Mouse (Mus musculus) neural tube, embryonic 13.5 days (tissue): Measurements from ENCODE around the gene Gm20388. TPM values are rescaled to one million over a fixed set of nuclear protein-coding genes. Genes with fewer than 3 reads are reported as not detected.

ENCODE experiments used
- ATAC-seq: fragments of 200-750 bp; cut with Nextera tagmentation; 2 replicates; pipeline ENCODE4 v1.8.0; 2017; ENCODE audit warnings: low read depth, mild to moderate bottlenecking, moderate TSS enrichment, moderate library complexity
- H3K27ac ChIP-seq: fragments of 300-500 bp; sonication (generic); replicated peaks from 2 replicates; pipeline ENCODE4 v1.5.1; 2015; ENCODE audit warnings: moderate library complexity, mild to moderate bottlenecking, inconsistent platforms
- H3K27me3 ChIP-seq: fragments of 300-500 bp; sonication (generic); 2 replicates; pipeline ENCODE4 v1.6.1; 2015; ENCODE audit warnings: mild to moderate bottlenecking, inconsistent platforms
- H3K36me3 ChIP-seq: fragments of 300-500 bp; sonication (generic); 2 replicates; pipeline ENCODE4 v1.6.1; 2015; ENCODE audit warnings: mild to moderate bottlenecking, inconsistent platforms
- H3K4me1 ChIP-seq: fragments of 300-500 bp; sonication (generic); replicated peaks from 2 replicates; pipeline ENCODE4 v1.6.1; 2015; ENCODE audit warnings: inconsistent platforms
- H3K4me2 ChIP-seq: fragments of 300-500 bp; sonication (generic); 2 replicates; pipeline ENCODE4 v1.6.1; 2015; ENCODE audit warnings: inconsistent platforms, mild to moderate bottlenecking, moderate library complexity
- H3K4me3 ChIP-seq: fragments of 300-500 bp; sonication (generic); 2 replicates; pipeline ENCODE4 v1.5.1; 2015; ENCODE audit warnings: mild to moderate bottlenecking, inconsistent platforms
- H3K9ac ChIP-seq: fragments of 300-500 bp; sonication (generic); 2 replicates; pipeline ENCODE4 v1.6.1; 2015; ENCODE audit warnings: moderate library complexity, mild to moderate bottlenecking, inconsistent platforms
- H3K9me3 ChIP-seq: fragments of 300-500 bp; sonication (generic); 2 replicates; pipeline ENCODE4 v1.6.1; 2016; ENCODE audit warnings: inconsistent platforms
- WGBS: fragments of 180-500 bp; shearing (Covaris S2); methylation state at CpG from one replicate; pipeline ENCODE4 v1.1.7; 2015; 5-methylcytosine and 5-hydroxymethylcytosine counted together
- polyA plus RNA-seq: library from polyadenylated mRNA; unstranded; fragments of >200 nt; fragmentation: Nextera tagmentation; extraction: Ambion mirVana; gene quantifications from 2 replicates; pipeline ENCODE4 v1.2.1, GENCODE M21; 2015

The Gm20388 gene
- polyA plus RNA-seq, 1 experiment from 2014 or later, result 0.27 TPM

- peaks cover 4% of the 10 kb centered on the region for H3K27me3 ChIP-seq
- no peak for ATAC-seq
- WGBS, result 75% methylated on average over 18 of the region's 18 CpGs
Measured at GRCm38 (mm10) chr8:121227756-121228155, 1317.1 kb downstream of the Gm20388 start.

DNA sequence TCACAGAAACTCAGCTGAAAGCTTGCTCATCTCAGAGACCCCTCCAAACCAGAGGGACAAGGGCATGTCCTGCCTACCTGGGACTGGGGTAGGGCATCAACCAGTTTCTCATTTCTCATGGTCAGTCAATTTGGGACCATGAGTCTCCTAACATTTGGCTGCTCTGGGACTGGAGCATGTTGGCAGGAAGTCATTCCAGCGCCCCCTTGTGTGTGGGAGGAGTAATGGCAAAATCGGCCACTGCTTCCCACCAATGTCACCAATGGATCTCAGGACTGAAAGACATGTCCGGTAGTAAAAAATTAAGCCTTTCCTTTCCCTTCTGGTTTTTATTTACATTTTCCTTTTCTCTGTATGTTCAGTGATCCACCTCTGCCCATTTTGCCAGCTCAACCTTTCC, 1318.3 kb downstream of the Gm20388 start:
- no peaks in the 10 kb centered on the region for H3K27me3 ChIP-seq

More at GRCm38 (mm10) chr8:121227756-121228155, 1317.1 kb downstream of the Gm20388 start:
- Histone ChIP-seq H3K4me2 (no peak overlapping the region), H3K4me1 (0 out of 2 replicates have a peak, but pooled peaks cover 7% of the 10 kb centered on the region), H3K9me3 (no peaks in the 10 kb centered on the region), H3K9ac (no peak overlapping the region), H3K27ac (no peak overlapping the region), H3K36me3 (no peaks in the 10 kb centered on the region), H3K4me3 (no peak overlapping the region)

DNA sequence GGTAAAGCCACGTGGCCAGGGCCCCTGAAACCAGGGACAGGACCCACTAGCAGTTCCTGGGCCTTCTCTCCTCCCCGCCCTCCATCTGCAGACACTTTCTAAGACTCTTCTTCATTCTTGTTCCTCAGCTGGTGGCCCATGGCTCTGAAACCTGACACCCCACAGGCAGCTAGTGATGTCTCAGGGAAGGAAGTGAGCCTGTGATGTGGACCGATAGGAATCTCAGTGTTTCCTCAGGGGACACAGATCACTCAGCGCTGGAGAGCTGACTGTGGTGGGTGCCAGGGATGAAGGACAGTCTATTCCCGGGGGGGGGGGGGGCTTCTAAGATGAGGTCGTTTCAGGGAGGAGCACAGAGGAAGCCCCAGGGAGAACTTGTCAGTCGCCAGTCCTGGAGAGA, 1318.9 kb downstream of the Gm20388 start:
- H3K9me3 ChIP-seq, result no peaks in the 10 kb centered on the region
- H3K27ac ChIP-seq, result no peak overlapping the region
- WGBS, result 42% methylated on average over 7 of the region's 7 CpGs
- no peak for ATAC-seq
- H3K9ac ChIP-seq, result no peak overlapping the region
- no peak overlapping the region for H3K4me2 ChIP-seq
- no peak overlapping the region for H3K4me3 ChIP-seq
- H3K27me3 ChIP-seq, result no peaks in the 10 kb centered on the region
- 0 out of 2 replicates have a peak, but pooled peaks cover 7% of the 10 kb centered on the region for H3K4me1 ChIP-seq
- no peaks in the 10 kb centered on the region for H3K36me3 ChIP-seq

More for the DNA sequence above, 1318.3 kb downstream of the Gm20388 start:
- H3K27ac ChIP-seq, result no peak overlapping the region
- no peaks in the 10 kb centered on the region for H3K9me3 ChIP-seq
- no peak for ATAC-seq
- 63% methylated on average over 3 of the region's 3 CpGs for WGBS
- H3K4me1 ChIP-seq, result 0 out of 2 replicates have a peak, but pooled peaks cover 7% of the 10 kb centered on the region
- H3K4me3 ChIP-seq, result no peak overlapping the region
- no peak overlapping the region for H3K9ac ChIP-seq
- H3K4me2 ChIP-seq, result no peak overlapping the region
- no peaks in the 10 kb centered on the region for H3K36me3 ChIP-seq

DNA sequence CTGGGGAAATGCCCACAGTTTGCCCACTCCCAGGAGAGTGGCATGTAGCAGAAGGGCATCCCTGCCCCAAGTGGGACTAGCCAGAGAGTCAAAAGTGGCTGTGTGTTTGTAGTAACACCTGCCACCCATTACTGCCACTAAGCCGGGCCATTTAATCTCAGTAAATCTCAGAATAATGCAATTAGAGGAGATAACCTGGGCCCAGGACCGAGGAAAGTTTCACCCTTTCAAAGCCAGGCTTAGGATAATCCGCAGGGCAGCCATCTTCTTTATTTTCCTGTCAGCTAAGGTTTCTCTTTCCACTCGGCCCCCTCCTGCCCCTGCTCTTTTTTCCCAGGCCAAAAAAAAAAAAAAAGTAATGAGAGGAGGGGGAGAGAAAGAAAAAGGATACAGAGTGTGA, 1322.6 kb downstream of the Gm20388 start:
- Histone ChIP-seq H3K36me3 (no peaks in the 10 kb centered on the region), H3K9me3 (no peaks in the 10 kb centered on the region), H3K4me2 (no peak overlapping the region), H3K27me3 (no peaks in the 10 kb centered on the region), H3K4me3 (no peak overlapping the region), H3K4me1 (no peaks in the 10 kb centered on the region), H3K27ac (no peak overlapping the region), H3K9ac (no peak overlapping the region)
- 58% methylated on average over 4 of the region's 4 CpGs for WGBS
- ATAC-seq, result no peak

DNA sequence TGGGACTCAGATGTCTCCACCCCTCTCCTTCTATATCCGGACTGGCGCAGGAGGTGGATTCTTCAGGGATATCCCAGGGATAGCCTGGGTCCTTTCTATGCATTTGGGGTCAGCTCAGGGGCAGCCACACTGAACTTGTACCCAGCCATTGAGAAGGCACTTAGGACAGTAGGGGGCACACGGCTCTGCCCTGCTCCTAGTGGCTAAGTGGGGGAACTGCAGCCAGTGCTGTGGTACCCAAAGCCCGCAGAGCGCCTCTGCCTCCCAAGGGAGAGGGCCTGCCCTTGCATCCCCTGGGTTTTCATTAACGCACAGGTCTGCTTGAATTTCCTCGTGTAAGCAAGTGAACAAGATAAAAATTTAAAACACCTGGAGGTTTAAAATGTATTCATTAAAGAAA, 1324.3 kb downstream of the Gm20388 start:
- ATAC-seq, result no peak
- Histone ChIP-seq H3K27me3 (no peaks in the 10 kb centered on the region), H3K36me3 (no peaks in the 10 kb centered on the region), H3K27ac (no peak overlapping the region), H3K4me2 (no peak overlapping the region), H3K4me1 (0 out of 2 replicates have a peak, but pooled peaks cover 2% of the 10 kb centered on the region), H3K9me3 (no peaks in the 10 kb centered on the region), H3K4me3 (no peak overlapping the region), H3K9ac (no peak overlapping the region)
- WGBS, result 67% methylated on average over 7 of the region's 7 CpGs

DNA sequence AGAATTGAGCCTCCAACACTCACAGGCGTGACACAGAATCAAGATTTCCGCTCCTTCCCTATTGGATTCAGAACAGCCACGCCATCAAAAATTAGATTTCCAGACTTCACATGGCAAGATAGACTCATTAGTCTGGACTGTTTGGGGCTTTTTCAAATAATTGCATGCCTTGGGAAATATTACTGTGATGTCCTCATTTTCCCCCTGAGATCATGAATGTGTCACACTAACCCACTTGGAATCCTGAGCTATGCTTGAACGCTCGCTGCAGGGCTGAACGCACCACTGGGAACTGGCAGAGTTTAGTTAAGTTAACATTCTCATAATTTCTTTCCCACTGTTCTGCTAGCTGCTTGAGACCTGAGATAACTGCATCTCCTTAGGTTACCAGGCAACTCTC, 1329.0 kb downstream of the Gm20388 start:
- H3K4me3 ChIP-seq, result no peak overlapping the region
- 73% methylated on average over 6 of the region's 6 CpGs for WGBS

GRCm38 (mm10) chr8:121241761-121242552, 1331.3 kb downstream of the Gm20388 start:
- H3K4me1 ChIP-seq, result peaks cover 39% of the 10 kb centered on the region
- no peaks in the 10 kb centered on the region for H3K9me3 ChIP-seq
- ATAC-seq, result peak; percentile 76
- peak overlapping the region; percentile 18; the same call in 1 of the 2 replicates for H3K4me2 ChIP-seq
- peak overlapping the region; percentile 33 for H3K27ac ChIP-seq
- no peak overlapping the region for H3K4me3 ChIP-seq
- 7% methylated on average over 14 of the region's 14 CpGs for WGBS
- H3K27me3 ChIP-seq, result no peaks in the 10 kb centered on the region; the same call in 1 of the 2 replicates
- H3K36me3 ChIP-seq, result no peaks in the 10 kb centered on the region
- peak overlapping the region; percentile 34; the same call in 1 of the 2 replicates for H3K9ac ChIP-seq

More for the DNA sequence above, 1329.0 kb downstream of the Gm20388 start:
- peaks cover 39% of the 10 kb centered on the region for H3K4me1 ChIP-seq
- H3K4me2 ChIP-seq, result no peak overlapping the region
- no peak overlapping the region for H3K27ac ChIP-seq
- ATAC-seq, result no peak
- no peaks in the 10 kb centered on the region for H3K36me3 ChIP-seq
- H3K27me3 ChIP-seq, result no peaks in the 10 kb centered on the region; the same call in 1 of the 2 replicates
- no peak overlapping the region for H3K9ac ChIP-seq
- H3K9me3 ChIP-seq, result no peaks in the 10 kb centered on the region

DNA sequence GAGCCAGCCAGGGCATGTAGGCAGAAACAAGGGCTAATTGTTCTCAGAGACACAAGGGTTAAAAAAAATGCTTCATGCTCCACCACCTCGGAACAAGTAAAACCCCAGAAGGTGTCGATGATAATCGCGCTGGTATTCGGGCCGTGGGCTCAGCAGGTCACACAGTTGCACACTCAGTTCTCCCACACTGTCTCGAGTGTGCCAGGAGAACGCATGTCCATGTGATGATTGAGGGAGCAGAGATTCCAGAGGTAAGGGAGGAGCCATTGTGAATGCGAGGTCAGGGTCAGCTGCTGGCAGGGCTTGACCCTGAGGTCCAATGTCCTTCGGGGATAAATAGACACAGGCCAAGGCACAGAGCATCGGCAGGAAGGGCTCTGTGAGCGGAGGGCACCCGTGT, 1332.0 kb downstream of the Gm20388 start:
- Histone ChIP-seq H3K4me2 (no peak overlapping the region), H3K27ac (no peak overlapping the region), H3K9ac (0 out of 2 replicates have a peak overlapping the region, but pooled peaks have one; percentile 34), H3K36me3 (no peaks in the 10 kb centered on the region), H3K9me3 (no peaks in the 10 kb centered on the region), H3K27me3 (peaks cover 2% of the 10 kb centered on the region), H3K4me1 (peaks cover 39% of the 10 kb centered on the region), H3K4me3 (no peak overlapping the region)
- WGBS, result 11% methylated on average over 13 of the region's 13 CpGs
- no peak for ATAC-seq

DNA sequence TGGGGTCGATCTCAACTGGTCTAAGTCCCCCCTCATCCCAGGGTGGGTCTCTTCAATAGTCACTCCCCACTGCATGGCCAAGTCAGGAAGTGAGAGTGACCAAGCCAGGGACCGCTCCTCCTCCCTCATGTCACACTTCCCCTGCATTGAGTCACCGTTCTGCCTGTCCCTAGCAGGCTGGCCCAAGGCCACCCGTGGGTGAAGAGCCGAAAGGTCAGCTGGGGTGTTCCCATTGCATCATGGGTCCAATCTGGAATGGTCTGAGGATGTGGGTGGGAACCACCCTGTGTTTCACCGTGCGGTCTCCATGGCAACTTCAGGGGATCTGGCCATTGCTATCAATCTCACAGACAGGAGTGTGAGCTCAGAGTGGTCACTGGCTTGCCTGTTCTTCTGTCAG, 1338.2 kb downstream of the Gm20388 start:
- Histone ChIP-seq H3K4me3 (no peak overlapping the region), H3K4me1 (peaks cover 15% of the 10 kb centered on the region), H3K36me3 (no peaks in the 10 kb centered on the region), H3K9me3 (no peaks in the 10 kb centered on the region), H3K9ac (no peak overlapping the region), H3K27ac (no peak overlapping the region), H3K4me2 (no peak overlapping the region), H3K27me3 (peaks cover 48% of the 10 kb centered on the region)
- no peak for ATAC-seq
- 58% methylated on average over 7 of the region's 7 CpGs for WGBS

GRCm38 (mm10) chr8:121249433-121249832, 1338.8 kb downstream of the Gm20388 start:
- Histone ChIP-seq H3K27me3 (peaks cover 53% of the 10 kb centered on the region), H3K4me2 (no peak overlapping the region), H3K4me3 (no peak overlapping the region), H3K9ac (no peak overlapping the region), H3K36me3 (no peaks in the 10 kb centered on the region), H3K4me1 (peaks cover 14% of the 10 kb centered on the region), H3K27ac (no peak overlapping the region), H3K9me3 (no peaks in the 10 kb centered on the region)
- 85% methylated on average over 1 of the region's 1 CpGs for WGBS
- ATAC-seq, result no peak

- no peak for ATAC-seq
- H3K36me3 ChIP-seq, result no peaks in the 10 kb centered on the region
- no peak overlapping the region for H3K27ac ChIP-seq
Measured at GRCm38 (mm10) chr8:121251089-121251488, 1340.4 kb downstream of the Gm20388 start.

GRCm38 (mm10) chr8:121255727-121256265, 1345.2 kb downstream of the Gm20388 start:
- Histone ChIP-seq H3K27me3 (peaks cover 54% of the 10 kb centered on the region), H3K4me1 (peaks cover 23% of the 10 kb centered on the region), H3K9ac (no peak overlapping the region), H3K36me3 (no peaks in the 10 kb centered on the region), H3K27ac (no peak overlapping the region), H3K4me3 (no peak overlapping the region), H3K4me2 (no peak overlapping the region), H3K9me3 (no peaks in the 10 kb centered on the region)
- ATAC-seq, result no peak
- WGBS, result 52% methylated on average over 14 of the region's 14 CpGs

More at GRCm38 (mm10) chr8:121251089-121251488, 1340.4 kb downstream of the Gm20388 start:
- Histone ChIP-seq H3K4me2 (no peak overlapping the region), H3K4me3 (no peak overlapping the region), H3K4me1 (peaks cover 14% of the 10 kb centered on the region), H3K9ac (no peak overlapping the region), H3K27me3 (peaks cover 62% of the 10 kb centered on the region), H3K9me3 (no peaks in the 10 kb centered on the region)
- WGBS, result 18% methylated on average over 11 of the region's 11 CpGs
